Mouse (Mus musculus) cerebellum, adult 18-20 months (tissue): ENCODE measurements around the gene Klhl3.

Source experiments
- DNase-seq, 2 experiments: peaks; one replicate each; pipeline ENCODE4 v3.0.0; 2021

The Klhl3 gene

DNA sequence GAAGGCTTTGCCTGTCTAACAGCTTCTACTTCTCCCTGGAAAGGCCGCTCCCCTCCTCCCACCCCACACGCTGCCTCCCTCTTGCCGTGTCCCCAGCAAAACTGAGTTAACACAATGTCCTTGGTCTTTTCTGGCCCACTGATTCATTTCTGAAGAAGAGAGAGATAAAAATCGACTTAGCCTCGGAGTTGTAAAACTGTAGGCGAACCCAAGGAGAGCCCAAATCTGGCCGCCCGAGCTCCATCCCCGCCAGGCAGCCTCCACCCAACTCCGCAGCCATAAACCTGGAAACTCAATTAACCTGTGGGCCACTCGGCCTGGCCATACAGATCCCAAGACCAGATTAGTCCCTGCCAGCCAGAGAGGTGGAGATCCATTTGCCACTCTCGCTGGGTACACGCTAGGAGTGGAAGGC lies 47.3 kb downstream of the Klhl3 start:
- no peak for DNase-seq

DNA sequence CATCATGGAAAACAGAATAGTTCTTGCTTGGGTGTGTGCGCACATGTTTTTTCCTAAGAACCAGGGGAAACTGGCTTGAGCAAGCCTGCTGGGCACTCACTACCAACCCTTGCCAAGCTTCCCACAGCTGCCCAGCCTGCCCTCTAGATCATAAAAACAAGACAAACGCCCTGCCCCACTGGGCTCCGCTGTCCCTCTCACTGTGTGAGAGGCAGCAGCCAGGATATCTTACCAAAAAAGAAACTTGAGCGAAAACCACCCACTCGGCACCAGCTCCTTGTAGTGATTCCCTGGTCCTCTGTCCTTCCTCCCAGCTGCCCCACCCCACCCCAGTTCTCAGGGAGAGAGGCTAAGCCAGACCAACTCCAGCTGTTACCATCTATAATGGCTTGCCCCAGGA lies 48.1 kb downstream of the Klhl3 start:
- no peak for DNase-seq

DNA sequence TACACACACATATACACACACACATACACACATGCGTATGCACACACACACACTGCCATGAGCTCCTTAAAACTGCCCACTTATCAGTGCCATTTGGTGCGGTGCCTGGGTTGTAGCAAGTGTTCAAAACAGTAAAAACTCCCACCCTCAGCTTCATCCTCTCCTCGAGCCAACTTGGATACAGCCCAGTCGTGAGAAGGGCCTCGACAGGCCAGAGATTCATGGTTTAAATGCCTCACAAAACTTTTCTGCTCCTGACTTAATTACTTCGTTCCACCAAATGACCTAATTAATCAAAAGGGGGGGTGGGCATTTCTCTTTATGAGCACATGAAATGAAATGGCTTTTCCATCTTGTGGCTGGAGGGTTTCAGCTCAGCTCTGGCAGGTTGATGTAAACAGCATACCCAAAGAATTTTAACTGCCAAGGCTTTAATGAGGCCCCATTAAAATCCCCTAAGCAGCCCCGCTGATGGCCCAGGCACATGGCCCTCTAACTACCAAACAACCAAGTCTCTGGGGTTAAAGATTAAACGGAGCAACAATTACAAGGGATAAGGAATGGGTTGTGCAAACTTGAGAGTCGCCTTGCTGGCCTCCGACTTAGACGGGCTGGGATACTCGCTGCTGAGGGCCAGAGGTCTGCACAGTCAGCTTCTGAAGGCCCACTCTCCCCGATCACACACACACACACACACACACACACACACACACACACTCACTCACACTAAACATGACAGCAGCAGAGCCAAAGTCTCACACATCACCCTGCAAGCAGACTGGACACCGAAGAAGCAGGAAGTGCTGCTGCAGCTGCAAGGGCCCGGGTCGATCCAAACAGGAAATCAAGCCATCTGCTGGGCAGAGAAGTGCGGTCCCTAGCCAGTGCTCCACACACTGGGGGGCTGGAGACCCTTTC lies 55.2 kb downstream of the Klhl3 start:
- no peak for DNase-seq

DNA sequence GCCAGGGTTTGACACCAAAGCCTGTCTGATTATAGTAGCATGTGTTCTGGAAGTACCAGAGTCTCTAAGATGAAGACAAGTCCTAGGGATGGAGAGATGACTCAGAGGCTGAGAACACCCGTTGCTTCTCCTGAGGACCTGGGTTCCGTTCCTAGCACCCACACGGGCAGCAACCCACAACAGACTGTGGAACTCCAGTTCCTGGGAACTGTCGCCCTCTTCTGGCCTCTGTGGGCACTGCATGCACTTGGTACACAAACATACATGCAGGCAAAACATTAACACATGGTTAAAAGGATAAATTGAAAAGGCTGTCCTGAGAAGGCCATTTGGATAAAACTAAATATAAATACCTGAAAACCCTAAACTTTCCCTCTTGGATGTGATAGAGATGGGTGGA lies 56.8 kb downstream of the Klhl3 start:
- DNase-seq, result no peak

DNA sequence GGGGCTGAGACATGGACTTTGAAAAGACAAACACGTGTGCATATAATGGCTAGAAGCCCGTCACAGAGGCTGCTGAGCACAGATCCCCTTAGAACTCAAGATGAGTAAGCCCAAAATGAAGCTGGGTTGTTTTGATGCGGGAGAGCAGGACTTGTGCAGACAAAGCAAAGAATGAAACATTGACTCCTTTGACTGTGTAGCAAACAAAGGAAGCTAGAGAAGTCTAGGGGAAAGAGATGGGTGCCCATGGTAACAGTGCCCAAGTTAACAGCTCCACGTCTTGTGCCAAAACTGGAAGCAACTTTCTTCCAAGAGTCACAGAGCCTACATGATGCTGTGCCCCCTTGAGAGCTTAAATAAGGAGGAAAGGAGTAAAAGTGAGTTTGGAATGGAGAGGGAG lies 59.8 kb downstream of the Klhl3 start:
- no peak for DNase-seq

DNA sequence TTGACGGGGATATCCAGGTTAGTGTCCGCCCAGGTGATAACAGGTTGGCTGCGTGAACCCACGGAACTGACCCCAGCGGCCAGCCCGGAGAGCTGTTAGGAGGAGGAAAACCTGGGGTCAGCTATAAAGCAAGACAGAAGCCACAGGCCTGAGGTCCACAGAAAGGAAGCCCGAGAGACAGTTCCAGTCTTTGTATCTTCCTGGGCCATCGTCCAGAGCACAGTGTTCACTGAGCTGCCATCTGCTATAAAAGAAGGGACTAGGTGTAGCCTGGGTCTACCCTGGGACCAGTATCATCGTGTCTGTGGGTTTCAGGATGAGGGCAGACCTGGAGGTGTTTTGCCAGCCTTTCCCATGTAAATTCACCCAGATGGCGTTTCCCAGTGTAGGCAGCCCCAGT lies 61.7 kb downstream of the Klhl3 start:
- DNase-seq, result peak; percentile 51 to 65

DNA sequence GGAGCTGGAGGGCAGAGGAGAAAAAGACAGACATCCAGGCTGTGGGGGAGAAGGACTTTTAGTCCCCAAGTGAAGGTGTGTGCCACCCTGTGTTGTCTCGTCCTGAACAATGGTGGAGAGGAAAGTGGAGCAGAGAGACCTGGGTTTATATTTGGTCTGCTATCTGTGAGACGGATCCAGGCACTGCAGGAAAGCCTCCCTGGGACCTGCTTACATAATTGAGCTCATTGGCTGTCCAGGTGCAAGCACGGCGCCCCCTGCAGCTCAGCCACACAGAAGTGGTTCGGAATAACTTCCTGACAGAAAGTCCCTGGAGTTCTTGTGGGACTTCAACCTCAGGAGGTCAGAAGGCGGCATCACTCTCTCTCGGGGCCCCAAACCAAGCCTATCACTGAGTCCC lies 62.1 kb downstream of the Klhl3 start:
- DNase-seq, result peak; percentile 69 to 74

DNA sequence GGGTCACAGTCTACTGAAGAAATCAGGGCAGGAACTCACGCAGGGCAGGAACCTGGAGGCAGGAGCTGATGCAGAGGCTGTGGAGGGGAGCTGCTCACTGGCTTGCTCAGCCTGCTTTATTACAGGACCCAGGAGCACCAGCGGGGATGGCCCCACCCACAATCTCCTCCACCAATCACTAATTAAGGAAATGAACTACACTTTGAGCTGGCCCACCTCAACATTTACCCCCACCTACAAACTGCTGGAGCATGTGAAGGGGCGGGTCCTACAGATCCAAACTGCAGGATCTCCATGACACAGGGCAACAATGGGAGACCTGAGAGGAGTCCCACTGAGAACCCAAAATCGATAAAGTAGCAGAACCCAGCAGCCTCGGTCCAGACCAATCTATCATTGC lies 64.3 kb downstream of the Klhl3 start:
- no peak for DNase-seq

DNA sequence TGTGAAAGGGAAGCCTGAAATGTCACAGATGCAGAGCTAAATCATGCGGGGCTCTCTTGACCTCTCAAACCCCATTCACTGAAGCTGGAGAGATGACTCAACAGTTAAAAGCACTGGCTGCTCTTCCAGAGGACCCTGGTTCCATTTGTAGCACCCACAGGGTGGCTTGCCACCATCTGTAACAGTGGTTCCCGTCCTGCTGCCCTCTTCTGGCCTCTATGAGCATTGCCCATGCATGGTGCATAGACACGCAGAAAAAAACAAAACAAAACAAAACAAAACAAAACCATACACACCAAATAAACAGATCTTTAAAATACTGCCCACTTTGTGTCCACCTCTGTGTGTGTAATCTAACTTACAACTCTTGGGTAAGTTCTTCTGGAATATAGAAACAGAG lies 65.3 kb downstream of the Klhl3 start:
- no peak for DNase-seq

DNA sequence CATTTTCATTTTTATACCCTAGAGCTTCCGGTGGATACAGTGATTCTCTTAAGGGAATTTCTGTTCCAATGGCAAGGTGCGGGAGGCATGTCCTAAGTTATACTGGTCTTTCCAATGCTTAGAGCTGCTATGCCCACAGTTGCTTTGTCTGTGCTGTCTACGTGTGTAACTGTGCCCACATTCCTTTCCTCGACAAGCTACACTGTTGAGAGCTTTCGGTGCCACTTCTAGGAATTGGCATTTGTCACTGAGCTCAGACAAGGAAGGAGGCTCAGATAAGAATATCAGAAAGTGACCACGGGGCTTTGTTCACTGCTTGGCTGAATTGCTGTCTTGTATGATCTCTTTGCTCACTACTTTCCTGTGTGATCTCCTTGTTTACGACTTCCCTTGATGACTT lies 67.2 kb downstream of the Klhl3 start:
- DNase-seq, result no peak

DNA sequence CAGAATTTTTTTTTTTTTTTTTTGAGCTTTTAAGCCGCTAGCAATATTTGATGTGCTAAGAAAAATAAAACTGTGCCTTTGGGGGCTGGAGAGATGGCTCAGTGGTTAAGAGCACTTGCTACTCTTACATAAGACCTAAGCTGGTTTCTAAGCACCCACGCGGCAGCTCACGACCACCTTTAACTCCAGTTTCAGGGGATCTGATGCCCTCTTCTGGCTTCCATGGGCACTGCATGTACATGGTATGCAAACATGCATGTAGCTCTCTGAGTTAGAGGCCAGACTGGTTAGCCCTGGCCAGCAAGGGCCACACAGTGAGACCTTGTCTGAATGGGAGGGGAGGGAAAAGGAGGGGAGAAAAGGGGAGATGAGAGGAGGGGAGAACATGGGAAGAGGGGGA lies 68.1 kb downstream of the Klhl3 start:
- DNase-seq, result no peak

DNA sequence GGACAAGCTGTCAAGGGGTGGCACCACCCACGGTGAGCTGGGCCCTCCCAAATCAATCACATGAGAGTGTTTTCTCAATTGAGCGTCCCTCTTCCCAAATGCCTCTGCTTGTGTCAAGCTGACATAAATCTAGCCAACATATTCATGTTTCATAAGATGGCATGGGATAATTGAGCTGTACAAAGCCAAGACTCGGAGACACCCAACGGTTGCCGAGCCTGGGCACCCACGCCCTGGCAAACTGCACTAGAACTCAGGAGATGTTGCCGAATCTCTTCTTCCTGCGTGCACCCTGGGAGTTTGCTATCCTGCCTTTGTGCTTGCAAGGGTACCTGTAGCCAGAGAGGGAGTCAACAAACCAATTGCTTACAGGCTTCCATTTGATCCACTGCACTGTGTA lies 70.1 kb downstream of the Klhl3 start:
- DNase-seq, result no peak

DNA sequence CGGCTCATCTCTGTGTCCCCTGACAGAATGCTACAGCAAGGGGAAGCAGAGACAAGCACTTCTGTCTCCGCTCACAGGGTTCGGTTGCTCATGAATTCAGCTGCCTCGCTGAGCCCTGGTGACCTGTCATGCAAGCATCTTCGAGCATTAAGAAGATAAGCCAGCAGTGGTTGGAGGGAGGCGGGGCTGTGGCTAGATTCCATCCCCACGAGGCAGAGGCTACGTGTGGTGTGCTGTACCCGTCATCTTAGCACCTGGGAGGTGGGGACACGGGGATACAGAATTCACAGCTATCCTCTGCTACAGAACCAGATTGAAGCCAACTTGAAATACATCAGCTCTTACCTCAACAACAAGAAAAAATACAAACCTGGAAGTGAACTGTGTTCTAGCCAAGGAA lies 73.3 kb downstream of the Klhl3 start:
- DNase-seq, result no peak

DNA sequence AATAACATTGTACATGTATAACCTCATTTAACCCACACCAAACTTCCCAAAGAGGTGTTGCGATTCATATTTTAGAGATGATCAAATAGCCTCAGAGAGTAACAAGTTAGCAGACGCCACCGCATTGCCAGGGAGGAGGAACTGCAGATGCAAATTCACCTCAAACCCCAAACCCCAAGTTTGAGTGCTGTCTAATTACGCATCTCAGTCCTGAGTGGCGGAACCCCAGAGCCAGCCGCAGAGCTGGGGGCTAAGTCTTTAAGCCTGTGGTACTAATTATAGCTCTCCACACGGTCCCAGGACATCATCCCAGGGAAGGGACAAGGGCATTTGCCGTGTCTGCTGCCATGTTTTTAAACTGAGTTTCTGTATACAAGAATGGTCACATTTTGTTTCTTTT lies 75.9 kb downstream of the Klhl3 start:
- DNase-seq, result no peak

DNA sequence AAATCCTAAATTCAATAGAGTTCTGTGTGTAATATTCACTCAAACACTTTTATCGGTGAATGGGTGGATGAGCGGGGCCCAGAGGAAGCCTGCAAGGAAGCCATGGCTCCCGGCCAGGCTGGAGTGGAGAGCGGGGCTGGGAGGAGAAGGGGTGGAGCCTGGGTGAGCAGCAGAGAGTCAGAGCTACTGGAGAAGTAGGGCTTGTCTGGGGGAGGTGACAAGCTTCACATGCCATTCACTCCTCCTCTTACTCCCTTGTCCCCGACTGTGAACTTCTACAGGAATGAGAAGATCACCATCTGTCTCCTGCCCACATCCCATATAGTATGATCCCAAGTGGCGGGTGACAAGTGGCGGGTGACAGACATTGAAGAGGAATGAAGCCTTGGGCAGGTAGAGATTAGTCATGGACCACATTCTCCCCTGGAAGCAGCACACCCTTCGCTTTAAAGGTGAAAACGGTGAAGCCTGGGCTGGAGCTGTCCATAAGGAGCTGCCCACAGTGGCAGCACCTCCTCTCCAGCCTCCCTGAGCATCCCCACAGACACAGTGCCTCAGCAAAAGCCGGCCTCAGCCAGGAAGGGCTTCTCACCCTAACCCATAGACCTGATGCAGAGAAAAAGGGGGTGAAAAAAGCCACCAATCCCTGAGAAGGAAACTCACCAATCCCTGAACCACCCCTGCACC lies 77.8 kb downstream of the Klhl3 start:
- peak; percentile 77 to 85 for DNase-seq

DNA sequence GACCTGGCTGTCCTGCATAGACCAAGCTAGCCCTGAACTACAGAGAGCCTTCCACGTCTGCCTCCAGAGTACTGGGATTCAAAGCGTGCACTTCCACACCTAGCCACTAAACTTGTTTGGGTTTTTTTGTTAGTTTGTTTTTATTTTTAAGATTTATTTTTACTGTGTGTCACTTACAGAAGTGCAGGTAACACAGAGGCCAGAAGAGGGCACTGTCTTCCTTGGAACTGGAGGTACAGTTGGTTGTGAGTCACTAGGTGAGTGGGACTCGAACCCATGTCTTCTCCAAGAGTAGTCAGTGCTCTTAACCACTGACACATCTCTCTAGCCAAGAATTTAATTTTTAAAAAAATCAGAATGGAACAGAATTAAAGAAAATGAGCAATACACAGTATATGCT lies 78.4 kb downstream of the Klhl3 start:
- no peak for DNase-seq

DNA sequence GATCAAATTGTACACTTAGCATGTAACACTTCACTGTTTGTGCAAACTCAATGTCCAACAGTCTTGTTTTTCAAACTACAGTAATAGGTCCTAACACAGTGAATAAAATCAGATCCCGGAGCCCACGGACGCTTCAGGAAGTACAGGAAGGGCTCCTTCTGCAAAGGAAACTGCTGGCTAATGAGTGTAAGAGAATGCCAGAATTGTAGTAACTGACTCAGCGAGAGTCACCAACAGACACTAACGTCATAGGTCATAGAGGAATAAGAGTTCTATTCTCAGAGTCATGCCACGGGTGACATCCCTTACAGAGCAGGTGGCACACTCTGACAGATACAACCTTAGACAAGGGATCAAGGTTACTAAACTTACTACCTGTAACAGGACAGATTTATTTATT lies 78.9 kb downstream of the Klhl3 start:
- no peak for DNase-seq

DNA sequence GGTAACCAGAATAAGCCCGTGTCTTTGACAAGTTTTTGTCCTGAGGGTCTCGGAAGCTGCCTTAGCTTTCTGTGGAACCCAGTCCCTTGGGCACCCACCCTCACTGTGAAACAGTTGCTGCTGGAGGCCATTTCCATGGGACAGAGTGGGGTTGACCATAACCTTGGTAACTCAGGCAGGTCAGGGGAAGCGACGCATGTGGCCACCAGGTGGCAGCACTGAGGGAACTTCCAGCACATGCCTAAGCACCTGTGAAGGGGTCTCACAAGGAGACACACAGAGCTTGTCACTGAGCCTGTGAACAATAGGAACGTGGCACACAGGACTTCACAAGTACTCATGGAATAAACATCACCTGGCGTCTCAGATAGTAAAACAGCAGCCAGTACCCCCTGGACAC lies 81.6 kb downstream of the Klhl3 start:
- DNase-seq, result peak; percentile 73 to 82

DNA sequence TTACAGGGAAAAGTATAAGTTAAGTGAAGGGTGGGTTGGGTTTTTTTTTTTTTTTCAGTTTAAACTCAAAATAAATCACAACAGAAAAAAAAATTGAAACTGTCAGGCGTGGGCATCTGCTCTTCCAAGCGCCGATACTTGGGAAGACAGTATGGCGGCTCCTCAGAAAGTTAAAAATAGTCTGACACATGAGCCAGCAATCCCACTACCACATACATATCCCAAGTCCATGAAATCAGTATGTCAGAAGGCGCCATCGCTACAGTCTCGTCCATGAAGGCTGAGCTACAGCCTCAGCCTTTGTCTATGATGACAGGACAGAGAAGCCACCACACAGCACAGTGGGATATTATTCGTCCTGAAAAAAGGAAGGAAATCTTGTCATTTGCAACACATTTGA lies 86.3 kb downstream of the Klhl3 start:
- no peak for DNase-seq

DNA sequence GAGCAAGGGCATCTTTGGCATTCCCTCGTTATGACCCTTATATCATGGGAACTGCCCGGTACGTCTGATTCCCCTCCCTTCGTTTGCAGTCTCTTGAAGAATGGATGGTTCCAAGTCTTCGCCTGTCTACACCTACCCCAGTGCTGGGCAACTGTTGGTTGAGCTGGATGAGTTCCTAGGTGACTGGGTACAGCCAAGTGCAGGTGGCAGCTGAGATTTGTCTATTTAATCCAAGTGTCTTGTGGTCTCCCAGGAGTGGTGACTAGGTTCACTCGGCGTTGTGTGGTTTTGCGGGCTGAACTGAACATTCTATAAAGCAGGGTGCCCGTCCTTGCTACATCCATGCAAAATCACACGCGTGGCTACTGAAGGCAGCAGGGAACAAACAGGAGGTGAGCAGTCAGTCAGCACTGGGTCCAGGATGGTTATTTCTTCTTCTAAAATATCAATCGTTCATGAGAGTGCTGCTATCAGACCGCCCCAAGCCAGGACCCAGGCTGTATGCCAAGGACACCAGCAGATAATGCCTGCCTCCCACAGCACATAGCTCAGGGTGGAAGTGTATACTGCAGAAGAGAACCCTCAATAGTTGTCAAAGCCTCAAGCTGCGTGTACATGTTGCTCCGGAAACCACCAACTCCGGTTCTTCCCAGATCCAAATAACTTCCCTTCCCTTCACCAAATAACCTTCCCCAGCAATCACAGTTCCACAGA lies 87.5 kb downstream of the Klhl3 start:
- DNase-seq, result peak in 1 of 2 experiments; percentile 44

DNA sequence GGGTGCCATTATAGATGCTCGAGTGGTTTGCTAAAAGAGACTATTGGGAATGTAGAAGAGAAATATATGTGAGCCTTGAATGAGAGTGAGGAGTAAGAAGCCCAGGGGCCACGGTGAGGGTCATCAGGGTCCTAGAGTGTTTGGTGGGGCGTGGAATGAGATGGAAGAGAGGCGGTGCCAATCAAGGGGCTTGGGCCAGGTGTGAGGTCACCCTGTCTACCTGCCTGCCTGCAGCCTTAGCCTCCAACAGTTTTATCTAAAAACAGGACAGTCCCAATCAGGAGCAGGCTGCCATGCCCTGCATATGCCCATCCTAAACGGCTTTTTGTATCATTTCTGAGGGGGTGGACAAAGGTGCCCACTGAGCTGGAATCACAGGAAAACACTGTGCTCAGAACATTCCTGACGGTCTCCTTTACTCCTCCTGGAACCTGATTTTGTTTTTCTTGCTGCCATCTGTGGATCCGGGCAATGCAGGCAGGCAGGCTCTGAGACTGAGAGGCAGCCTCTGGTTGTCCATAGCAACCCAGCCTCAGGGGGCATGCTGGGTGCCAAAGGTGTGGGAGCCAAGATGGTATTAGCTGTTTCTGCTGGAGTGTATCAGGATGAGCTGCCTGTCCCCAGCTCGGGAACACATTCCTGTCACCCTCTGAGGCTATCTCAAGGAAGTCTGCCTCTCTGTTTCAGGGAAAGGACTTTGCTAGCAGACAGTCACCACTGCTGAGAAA lies 89.5 kb downstream of the Klhl3 start:
- peak; percentile 93 to 98 for DNase-seq

DNA sequence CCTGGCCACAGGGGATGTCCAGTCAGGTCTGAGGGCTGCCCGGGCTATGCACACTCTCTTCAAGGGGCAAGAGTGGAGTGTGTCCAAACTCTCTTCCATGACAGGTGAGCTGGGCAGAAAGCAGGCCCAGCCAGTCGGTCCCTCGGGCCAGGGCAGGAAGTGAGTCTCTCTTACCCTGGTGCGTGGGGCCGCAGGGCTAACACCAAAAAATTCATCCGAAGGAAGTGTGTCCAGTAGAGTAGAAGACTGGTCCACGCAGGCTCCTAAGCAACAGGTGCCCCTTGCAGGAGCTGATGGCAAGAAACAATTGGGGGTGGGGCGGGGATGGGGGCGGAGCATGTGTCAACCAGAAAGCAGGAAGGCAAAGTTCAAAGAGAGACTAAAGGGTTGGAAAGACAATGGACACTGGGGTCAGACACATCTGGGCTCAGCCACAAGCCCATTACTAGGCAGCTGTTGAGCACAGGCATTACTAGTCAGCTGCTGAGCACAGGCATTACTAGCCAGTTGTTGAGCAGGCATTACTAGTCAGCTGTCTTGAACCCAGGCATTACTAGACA lies 90.3 kb downstream of the Klhl3 start:
- no peak for DNase-seq

DNA sequence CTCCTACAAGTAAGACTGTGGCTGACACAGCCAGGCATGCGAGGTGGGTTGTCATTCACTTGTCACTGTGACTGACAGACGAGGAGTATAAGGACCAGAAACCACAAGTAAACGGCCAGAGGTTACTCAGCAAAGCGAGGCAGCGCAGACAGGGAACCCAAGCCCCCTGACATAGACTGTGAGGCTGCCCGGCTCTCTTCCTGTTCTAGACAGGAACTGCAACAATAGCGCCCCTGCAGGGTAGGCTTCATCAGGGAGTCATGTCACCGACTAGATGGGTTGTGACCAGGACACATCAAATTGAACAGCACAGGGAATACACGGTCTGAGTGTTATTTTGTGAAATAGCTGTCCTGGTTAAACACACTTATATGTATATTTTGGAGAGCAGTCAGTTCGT lies 93.0 kb downstream of the Klhl3 start:
- DNase-seq, result no peak
